Mouse (Mus musculus): Measurements from ENCODE around the gene Otos. TPM values are rescaled to one million over a fixed set of nuclear protein-coding genes. Genes with fewer than 3 reads are reported as not detected.

The Otos gene
- polyA plus RNA-seq, 1 experiment from 2014 or later: not detected

GRCm38 (mm10) chr1:92605482-92605881 is 43.2 kb downstream of the Otos start, which contains the start of gene Olfr1410:
Gene Olfr1410 (plus strand): TSS chr1:92605782.
- ATAC-seq (ENCODE audit: insufficient number of reproducible peaks, low FRiP score): no peak
- Histone ChIP-seq H3K36me3 (no peaks in the 10 kb centered on the region), H3K4me2 (no peak within 1 kb of the TSS)

GRCm38 (mm10) chr1:92596019-92596418 is 52.6 kb downstream of the Otos start:
- Histone ChIP-seq H3K4me3 (no peak overlapping the region), H3K4me1 (replicated peaks) (no peaks in the 10 kb centered on the region), H3K9me3 (replicated peaks) (no peaks in the 10 kb centered on the region), H3K4me2 (no peak overlapping the region), H3K9ac (no peak overlapping the region), H3K27me3 (replicated peaks) (no peaks in the 10 kb centered on the region; the same call in none of the 2 replicates), H3K36me3 (no peaks in the 10 kb centered on the region), H3K27ac (ENCODE audit: poor library complexity, severe bottlenecking) (no peak overlapping the region)
- WGBS: 64% methylated on average over 3 of the region's 3 CpGs
- ATAC-seq (ENCODE audit: insufficient number of reproducible peaks, low FRiP score): no peak

More at GRCm38 (mm10) chr1:92605482-92605881, 43.2 kb downstream of the Otos start, which contains the start of gene Olfr1410:
- Histone ChIP-seq H3K27me3 (replicated peaks) (peaks cover 15% of the 10 kb centered on the region; the same call in 1 of the 2 replicates), H3K9ac (no peak within 1 kb of the TSS), H3K27ac (ENCODE audit: poor library complexity, severe bottlenecking) (no peak within 1 kb of the TSS), H3K4me3 (no peak within 1 kb of the TSS), H3K4me1 (replicated peaks) (no peaks in the 10 kb centered on the region), H3K9me3 (replicated peaks) (peaks cover 5% of the 10 kb centered on the region; the same call in 1 of the 2 replicates)
- 67% methylated on average over 1 of the region's 1 CpGs for WGBS

Other genes starting within 250 kb of the Otos start
- 406 and 431 TPM in 2 replicates for gene Ndufa10, start 175.0 kb downstream of the Otos start, polyA plus RNA-seq (2016; fragmentation: Nextera tagmentation; extraction: Ambion mirVana)
- not detected in 2 replicates for gene Olfr1416, start 163.7 kb downstream of the Otos start, polyA plus RNA-seq (2016; fragmentation: Nextera tagmentation; extraction: Ambion mirVana)
- not detected in 2 replicates for gene Olfr1415, start 152.7 kb downstream of the Otos start, polyA plus RNA-seq (2016; fragmentation: Nextera tagmentation; extraction: Ambion mirVana)
- gene Olfr1414, start 130.2 kb downstream of the Otos start, polyA plus RNA-seq (2016; fragmentation: Nextera tagmentation; extraction: Ambion mirVana): not detected in 2 replicates
- not detected in 2 replicates for gene Olfr1413, start 77.5 kb downstream of the Otos start, polyA plus RNA-seq (2016; fragmentation: Nextera tagmentation; extraction: Ambion mirVana)
- not detected in 2 replicates for gene Olfr1412, start 63.1 kb downstream of the Otos start, polyA plus RNA-seq (2016; fragmentation: Nextera tagmentation; extraction: Ambion mirVana)
- not detected in 2 replicates for gene Olfr1411, start 54.4 kb downstream of the Otos start, polyA plus RNA-seq (2016; fragmentation: Nextera tagmentation; extraction: Ambion mirVana)
- not detected in 2 replicates for gene Olfr1410, start 43.1 kb downstream of the Otos start, polyA plus RNA-seq (2016; fragmentation: Nextera tagmentation; extraction: Ambion mirVana)
- not detected in 2 replicates for gene Olfr12, start 31.1 kb downstream of the Otos start, polyA plus RNA-seq (2016; fragmentation: Nextera tagmentation; extraction: Ambion mirVana)
- 348 and 375 TPM in 2 replicates for gene Cops9, start 6.9 kb downstream of the Otos start, polyA plus RNA-seq (2016; fragmentation: Nextera tagmentation; extraction: Ambion mirVana)
- gene Gpc1, start 182.8 kb upstream of the Otos start, polyA plus RNA-seq (2016; fragmentation: Nextera tagmentation; extraction: Ambion mirVana): 67.2 and 70.3 TPM in 2 replicates

Data from heart, embryonic 12.5 days (tissue).